Mouse (Mus musculus): ENCODE data around the gene Ldhal6b. TPM values are rescaled to one million over a fixed set of nuclear protein-coding genes. Genes with fewer than 3 reads are reported as not detected.

The Ldhal6b gene
- total RNA-seq, 2 experiments from 2014 or later = 1.1 TPM

DNA sequence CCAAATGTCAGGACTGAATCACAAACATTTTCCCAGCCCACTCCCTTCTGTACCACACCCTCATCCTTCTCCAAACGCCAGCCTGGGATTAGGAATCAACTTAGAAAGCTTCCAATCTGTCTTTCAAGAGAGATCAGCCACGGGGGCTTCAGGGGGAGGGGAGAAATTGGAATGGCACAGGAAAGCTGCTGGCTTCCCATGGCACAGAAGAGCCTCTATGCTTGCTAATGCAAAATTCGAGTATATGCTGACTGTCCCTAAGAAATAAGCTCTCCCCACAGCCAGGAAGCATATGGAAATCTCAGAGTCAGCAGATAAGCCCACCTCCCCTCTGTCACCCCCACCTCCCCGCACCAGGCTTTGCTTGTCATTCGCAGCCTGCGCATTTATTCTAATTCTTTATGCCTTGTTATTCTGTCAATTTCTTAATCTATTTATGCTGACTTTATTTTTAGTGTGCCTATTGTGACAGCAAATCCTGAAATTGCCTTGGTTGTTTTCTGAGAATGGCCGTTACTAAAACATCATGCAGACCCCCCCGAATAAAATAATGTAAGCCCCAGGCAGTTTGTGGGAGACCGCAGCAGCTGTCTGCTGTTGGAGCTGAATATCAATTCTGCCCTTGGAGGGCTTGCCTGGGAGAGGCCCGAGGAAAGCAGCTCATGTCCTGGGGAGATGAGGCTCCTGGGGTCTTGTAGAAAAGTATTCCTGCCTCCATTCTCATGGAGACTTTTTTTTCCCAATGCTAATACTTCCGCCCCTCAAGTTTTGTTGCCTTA, 41.2 kb downstream of the Ldhal6b start:
- intact Hi-C loops (cut with DNase I) = no loop called here
- DNase-seq (ENCODE audit: low spot score in 2 of 2) = peak in 1 of 2 experiments; percentile 38

DNA sequence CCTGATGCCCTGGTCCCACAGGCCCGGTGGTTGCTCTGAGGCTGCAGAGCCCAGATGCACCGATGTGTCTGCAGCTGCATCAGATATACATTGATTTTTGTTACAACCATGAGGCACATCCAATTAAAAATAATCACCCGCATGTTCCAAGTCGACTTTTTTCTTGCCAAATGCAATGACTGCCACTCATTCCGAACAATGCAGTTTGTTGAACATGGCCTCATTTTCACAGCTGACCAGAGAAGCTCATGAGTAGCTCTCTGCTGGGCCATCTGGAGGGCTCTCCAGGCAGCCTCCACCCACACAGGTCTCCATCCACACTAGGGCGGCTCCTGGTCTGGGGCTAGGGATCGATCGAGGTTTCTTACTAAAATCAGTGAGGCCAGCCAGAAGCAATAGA, 45.6 kb downstream of the Ldhal6b start:
- no peak for DNase-seq (ENCODE audit: low spot score in 2 of 2)
- intact Hi-C loops (cut with DNase I) = no loop called here

DNA sequence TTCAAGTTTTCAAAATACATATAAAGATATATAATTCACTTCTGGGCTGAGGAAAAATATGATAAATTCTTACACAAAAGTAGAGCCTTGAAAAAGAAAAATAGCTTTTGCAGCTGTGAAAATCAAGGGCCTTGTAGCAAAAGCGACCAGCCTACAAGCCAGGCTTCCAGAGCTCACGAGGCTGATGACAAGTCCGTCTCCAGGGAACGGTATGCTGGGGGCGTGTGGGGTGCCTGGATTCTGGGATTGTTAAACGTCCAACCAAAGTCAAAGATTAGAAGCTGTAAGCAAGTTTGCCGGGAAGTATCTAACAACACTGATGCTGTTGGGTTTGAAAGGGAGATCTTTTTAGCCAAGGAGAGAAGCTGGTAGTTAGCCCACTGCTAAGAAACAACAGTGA, 47.0 kb downstream of the Ldhal6b start:
- intact Hi-C loops (cut with DNase I) = no loop called here
- DNase-seq (ENCODE audit: low spot score in 2 of 2) = no peak

DNA sequence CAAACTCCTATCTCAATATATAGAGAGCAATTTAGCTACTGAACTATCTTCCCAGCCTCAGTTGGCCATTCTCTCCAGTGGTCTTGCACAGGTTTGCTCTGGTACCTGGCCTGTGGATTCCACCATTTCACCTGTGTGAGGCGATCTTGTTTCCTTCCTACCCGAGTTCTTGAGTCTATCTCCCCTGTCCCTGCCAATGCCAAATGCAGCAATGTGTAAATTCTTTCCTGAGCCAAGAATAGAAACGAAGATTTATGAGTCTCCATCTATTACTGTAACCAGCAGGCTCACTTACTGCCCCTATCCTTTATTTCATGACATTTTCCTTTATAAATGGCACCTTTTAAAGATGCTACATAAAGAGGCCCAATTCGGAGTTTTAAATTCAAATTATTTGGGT, 47.5 kb downstream of the Ldhal6b start:
- intact Hi-C loops (cut with DNase I) = no loop called here
- no peak for DNase-seq (ENCODE audit: low spot score in 2 of 2)

Small RNA genes within 50 kb of the gene (microRNA-seq; reads per million reads assigned to microRNA genes)
- 0 reads per million in 2 experiments for gene Gm22475

Other genes with a start within 250 kb of the Ldhal6b start
- gene Tmem242, start 21.5 kb upstream of the Ldhal6b start, total RNA-seq (2021) = 10 to 100 TPM; 89.9 to 94.8 TPM
- gene Zdhhc14, start 73.8 kb upstream of the Ldhal6b start, total RNA-seq (2021) = 10 to 100 TPM; 41.1 to 41.3 TPM